Mouse (Mus musculus) adrenal gland, adult 2 months (tissue): ENCODE measurements around the gene Rdh1. TPM values are rescaled to one million over a fixed set of nuclear protein-coding genes. Genes with fewer than 3 reads are reported as not detected.
"Not testable (repeated sequence)": the region's sequence is repeated elsewhere in the genome, so short reads cannot be mapped to it uniquely, and the experiment has no call there.

Source experiments
- DNase-seq: peaks from one replicate; pipeline ENCODE4 v3.0.0; 2021
- polyA plus RNA-seq: library from polyadenylated mRNA; depleted of rRNA; stranded (reverse); fragments of >200 nt; gene quantifications from 2 replicates; pipeline ENCODE4 v1.2.3, GENCODE M21; 2012
- total RNA-seq, 2 experiments: library from RNA; stranded (reverse); gene quantifications; 2 replicates each; pipeline ENCODE4 v1.2.3; 2021

Gene Rdh1
- total and polyA plus RNA-seq, 3 experiments = 0.41 to 1.5 (median 0.98) TPM

GRCm38 (mm10) chr10:127748847-127749612 is 10.5 kb upstream of the Rdh1 start:
- peak; percentile 87 for DNase-seq

DNA sequence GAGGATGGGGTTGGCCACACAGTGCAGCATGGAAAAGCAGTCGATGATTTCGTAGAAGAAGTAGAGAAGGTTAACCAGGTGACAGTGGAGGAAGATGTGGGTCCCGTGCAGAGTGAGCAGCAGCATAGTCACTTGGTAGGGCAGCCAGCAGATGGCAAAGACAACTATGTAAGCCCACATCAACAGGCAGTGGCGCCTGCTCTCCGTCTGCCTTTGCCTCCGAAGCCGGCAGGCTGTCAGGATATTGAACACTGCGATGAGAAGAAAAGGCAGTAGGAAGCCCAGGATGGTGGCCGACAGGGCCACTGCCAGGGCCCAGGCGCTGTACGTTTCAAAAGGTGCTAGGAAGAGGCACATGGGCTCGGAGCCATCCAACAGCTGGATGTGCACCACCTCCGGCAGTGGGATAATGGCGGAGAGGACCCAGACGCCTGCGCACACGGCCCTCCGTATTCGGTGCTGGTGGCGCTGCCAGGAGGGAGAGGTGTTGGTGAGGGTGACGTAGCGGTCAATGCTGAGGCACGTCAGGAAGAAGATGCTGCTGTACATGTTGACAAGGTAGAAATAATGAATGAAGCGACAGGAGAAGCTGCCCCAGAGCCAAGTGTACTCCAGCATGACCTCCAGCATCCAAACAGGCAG is 9.3 kb upstream of the Rdh1 start:
- no peak for DNase-seq

- DNase-seq = peak; percentile 60
These were observed 8.0 kb upstream of the Rdh1 start, which contains the start of gene Gpr182 for GRCm38 (mm10) chr10:127751548-127751947. Gpr182 (minus strand) TSS chr10:127751732.

DNA sequence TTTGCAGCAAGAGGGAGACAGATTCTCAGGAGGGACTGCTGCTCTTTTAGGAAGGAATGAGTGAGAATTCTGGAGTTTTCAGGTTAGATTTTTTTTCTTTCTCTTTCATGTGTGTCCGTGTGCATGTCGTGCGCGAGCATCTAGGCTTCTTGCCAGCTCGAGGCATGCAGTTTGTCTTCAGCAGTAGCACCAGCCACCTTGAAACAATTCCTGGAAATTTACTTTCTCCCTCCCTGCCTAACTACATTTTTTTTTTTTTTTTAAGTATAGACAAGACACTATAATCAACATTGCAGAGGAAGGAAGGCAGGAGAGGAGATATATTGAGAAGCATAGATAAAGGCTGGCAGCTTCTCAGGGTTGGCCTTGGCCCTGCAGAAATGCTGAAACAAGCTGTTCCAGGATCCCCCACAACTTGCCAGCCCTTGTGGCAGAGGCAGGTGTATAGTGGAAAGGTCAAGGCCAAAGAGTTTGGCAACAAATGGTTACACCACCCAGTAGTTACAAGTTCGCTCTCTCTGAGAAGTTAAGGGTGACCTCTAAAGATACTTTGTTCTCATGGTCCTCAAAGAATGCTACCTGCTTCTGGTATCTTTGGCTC is 4.9 kb upstream of the Rdh1 start:
- peak; percentile 73 for DNase-seq

DNA sequence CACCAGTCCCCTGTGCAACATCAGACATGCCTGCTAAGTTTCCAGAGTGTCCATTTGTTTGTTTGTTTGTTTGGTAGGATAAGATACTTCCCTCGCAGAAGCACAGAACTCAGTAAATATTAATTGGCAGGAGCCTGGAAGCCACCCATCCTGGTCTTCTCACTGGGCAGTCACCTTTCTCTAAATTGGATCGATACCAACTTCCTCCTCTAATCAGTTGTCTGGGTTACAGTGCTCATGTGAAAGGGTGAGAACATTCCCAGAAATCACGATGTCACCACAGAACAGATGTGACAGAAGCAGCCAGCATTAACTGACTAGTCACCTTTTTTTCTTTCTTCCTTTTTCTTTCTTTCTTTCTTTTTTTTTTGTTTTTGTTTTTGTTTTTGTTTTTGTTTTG is 4.3 kb upstream of the Rdh1 start:
- peak; percentile 22 for DNase-seq

GRCm38 (mm10) chr10:127755770-127756468 is 3.6 kb upstream of the Rdh1 start:
- peak; percentile 23 for DNase-seq

GRCm38 (mm10) chr10:127762926-127763325 is 3.4 kb downstream of the Rdh1 start:
- not testable (repeated sequence) for DNase-seq

- peak; percentile 7 for DNase-seq
These were observed 4.6 kb downstream of the Rdh1 start for GRCm38 (mm10) chr10:127763914-127764680.

GRCm38 (mm10) chr10:127766564-127766963 is 7.0 kb downstream of the Rdh1 start:
- DNase-seq = no peak

- no peak for DNase-seq
These were observed 16.5 kb downstream of the Rdh1 start, which contains the start of gene Rdh9 for GRCm38 (mm10) chr10:127776011-127776410. Rdh9 (plus strand) TSS chr10:127776386.

- not testable (repeated sequence) for DNase-seq
These were observed 22.8 kb downstream of the Rdh1 start for GRCm38 (mm10) chr10:127782321-127782720.

GRCm38 (mm10) chr10:127785411-127785810 is 25.9 kb downstream of the Rdh1 start:
- not testable (repeated sequence) for DNase-seq

- no peak for DNase-seq
These were observed 39.8 kb downstream of the Rdh1 start for GRCm38 (mm10) chr10:127799295-127799694.

GRCm38 (mm10) chr10:127800891-127801290 is 41.4 kb downstream of the Rdh1 start, which contains the start of gene Rdh16:
Rdh16 (plus strand) TSS chr10:127801152.
- DNase-seq = no peak

- DNase-seq = no peak
These were observed 42.1 kb downstream of the Rdh1 start for GRCm38 (mm10) chr10:127801612-127802011.

DNA sequence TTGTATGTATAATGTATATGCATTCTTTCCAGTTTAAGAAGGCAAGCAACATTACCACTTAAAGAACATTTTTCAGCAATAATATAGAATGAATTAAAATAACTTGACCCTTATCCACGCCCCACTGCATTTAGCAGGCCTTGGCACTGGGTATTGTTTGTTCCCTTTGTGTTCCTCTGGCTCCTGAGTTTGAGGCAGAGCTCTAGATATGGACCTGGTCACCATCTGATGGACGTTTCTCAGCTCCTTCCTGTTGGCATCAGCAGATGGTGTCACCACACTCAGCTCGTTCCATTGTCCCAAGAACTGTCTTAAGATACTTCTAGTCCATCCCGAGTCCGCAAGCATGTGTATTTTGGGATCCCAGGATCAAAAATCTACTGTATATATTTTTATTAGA is 42.7 kb downstream of the Rdh1 start:
- DNase-seq = no peak

- no peak for DNase-seq
These were observed 44.9 kb downstream of the Rdh1 start for GRCm38 (mm10) chr10:127804416-127804815.

DNA sequence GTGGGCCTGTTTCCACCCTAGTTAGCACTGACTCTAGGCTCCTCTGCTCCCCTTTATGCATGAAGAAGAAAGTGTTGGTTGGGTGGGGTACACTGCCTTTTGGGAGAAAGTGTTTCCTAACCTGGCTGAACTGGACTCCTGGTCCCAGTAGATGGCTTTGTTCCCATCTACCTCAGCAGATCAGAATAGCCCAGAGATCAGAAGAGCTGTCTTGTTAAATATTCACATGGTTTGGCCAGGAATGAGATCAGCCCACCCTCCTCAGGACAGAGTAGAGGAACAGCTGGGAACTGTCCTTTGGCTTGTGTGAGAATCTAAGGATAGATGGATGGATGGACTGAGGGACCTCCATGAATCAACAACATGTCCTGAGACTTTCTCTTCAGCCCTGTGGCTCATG is 56.4 kb downstream of the Rdh1 start:
- DNase-seq = no peak

DNA sequence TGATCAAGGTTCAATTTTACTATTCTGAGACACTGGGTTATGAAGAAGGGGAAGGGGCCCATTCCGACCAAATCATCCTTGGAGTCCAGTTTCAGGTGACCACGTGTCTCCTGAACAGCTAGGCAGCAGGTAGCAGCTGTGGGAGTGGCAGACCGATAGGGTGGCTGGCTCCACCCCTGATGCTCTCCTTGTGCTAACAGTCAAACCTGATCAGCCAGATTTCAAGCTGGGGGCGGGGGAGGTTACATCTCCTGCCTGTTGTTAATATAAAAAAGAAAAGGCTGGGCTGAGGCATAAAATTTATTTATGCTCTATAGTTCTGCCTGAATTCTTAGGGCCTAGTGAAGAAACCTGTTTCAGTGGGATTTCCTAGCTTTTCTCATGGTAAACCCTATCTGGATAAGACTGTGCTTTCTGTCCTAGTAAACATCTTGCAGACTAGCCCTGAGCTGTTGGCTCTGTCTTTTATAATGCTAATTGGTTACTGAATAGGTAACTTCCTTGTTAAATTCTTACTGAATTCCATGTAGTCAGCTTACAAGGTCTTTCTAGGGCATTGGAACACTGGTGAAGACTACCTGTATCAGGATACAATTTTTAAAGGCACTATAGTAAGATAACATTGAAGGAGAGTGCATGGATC is 57.9 kb downstream of the Rdh1 start:
- DNase-seq = not testable (repeated sequence)
